Mouse (Mus musculus) adrenal gland, adult 10 weeks (tissue): Measurements from ENCODE around the gene Gpx3. TPM values are rescaled to one million over a fixed set of nuclear protein-coding genes. Genes with fewer than 3 reads are reported as not detected.

Experiments
- polyA plus RNA-seq: library from polyadenylated mRNA; stranded (reverse); fragments of 350-450 nt; fragmentation: Illumina TruSeq; extraction: RNeasy Lipid Tissue Mini Kit (QIAGEN cat#74804); gene quantifications from one replicate; pipeline ENCODE4 v1.2.3, GENCODE M21; 2014; ENCODE audit warnings: low read depth, low replicate concordance

Gpx3 gene
- 106 TPM for polyA plus RNA-seq

DNA sequence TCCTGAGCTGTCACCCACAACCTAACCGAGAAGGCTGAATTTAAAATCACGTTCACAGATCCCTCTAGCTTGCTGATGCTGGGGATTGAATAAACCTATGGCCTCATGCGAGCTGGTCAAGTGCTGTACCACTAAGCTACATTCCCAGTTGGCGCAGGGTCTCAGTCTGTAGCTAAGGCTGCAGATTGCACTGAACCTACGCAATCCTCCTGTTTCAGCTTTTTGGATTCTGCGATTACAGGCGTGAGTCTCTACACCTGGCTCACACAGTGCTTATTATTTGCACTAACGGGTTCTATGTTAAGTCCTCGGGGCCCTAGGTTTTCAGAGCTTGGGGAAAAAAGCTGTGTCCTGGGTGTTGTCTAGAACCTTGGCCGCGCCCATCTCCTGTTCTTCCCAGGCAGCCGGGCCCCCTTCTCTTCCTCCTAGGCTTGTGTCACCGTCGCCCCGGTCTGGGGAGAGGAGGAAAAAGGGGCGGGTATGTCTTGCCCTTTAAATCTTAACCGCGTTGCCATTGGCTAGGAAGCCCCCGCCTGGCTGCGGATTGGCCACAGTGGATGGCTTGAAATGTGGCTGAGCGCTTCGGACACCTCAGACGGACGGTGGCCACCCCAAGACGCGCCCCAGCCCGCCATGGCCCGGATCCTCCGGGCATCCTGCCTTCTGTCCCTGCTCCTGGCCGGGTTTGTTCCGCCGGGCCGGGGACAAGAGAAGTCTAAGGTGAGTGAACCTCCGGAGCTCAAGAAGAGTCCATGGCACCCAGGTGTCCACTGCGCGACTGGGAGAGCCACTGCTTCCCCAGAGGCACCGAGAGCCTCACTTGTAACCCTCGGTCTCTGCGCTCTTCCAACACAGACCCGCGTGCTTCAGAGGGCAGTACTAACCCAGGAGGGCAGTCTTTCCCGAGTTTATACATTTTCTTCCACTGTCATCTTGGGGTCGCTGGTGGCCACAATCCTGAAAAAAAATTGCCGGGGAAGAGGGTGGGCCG lies at the start of gene Gpx3:
Gene Gpx3, plus strand, starts transcription at position 121 of the 991 bp plus-strand sequence.

DNA sequence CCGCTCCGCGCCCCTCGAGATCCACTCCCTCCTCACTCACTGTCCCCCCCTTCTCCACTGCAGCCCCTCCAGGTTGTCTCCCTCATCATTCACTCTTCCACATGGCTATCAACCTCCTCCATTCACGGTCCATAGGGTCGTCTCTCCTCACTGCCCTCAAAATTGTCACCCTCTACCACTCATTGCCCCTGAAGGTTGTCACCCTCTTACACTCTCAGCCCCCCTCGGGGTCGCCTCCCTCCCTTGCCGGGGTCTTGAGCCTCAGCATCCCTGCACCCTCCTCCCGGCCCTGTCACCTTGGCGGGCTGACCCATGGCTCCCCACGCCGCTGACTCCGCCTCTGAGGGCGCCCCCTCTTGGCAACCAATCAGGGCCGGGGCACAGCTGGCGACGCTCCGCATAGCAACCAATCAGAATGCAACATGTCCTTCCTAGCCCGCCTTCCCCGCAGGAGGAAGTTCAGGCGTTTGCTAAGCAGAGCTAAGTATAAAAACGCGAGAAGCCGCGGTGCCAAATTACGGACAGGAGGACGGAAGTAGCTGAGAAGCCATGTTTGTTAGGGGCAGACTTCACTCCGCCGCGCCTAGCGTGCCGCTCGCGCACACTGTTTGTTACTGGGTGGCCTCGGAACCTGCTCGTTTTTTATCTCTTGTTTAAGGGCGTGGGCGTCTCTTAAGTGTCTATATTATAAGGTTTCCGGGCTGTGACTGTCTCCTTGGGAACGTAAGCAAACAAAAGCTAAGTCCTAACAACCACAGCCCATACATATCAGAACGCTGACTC lies 41.8 kb upstream of the Gpx3 start, which contains the start of gene Lyrm7:
Gene Lyrm7, minus strand, starts transcription at position 661 of the 783 bp plus-strand sequence.

GRCm38 (mm10) chr11:54866119-54867048 lies 35.9 kb upstream of the Gpx3 start, which contains the start of gene Hint1:
Gene Hint1, plus strand, starts transcription at chr11:54866383.

Other genes starting within 250 kb of the Gpx3 start
- gene Cdc42se2, start 114.8 kb upstream of the Gpx3 start, polyA plus RNA-seq: 32.6 TPM
- gene Lyrm7, start 41.5 kb upstream of the Gpx3 start, polyA plus RNA-seq: 14.8 TPM
- gene Hint1, start 36.1 kb upstream of the Gpx3 start, polyA plus RNA-seq: 214 TPM
- gene Tnip1, start 60.5 kb downstream of the Gpx3 start, polyA plus RNA-seq: 3.7 TPM
- 14.3 TPM for gene Anxa6, start 131.0 kb downstream of the Gpx3 start, polyA plus RNA-seq
- gene Ccdc69, start 175.7 kb downstream of the Gpx3 start, polyA plus RNA-seq: 4.0 TPM
- gene Gm2a, start 195.7 kb downstream of the Gpx3 start, polyA plus RNA-seq: 166 TPM
- not detected for gene Slc36a3, start 249.3 kb downstream of the Gpx3 start, polyA plus RNA-seq